Mouse (Mus musculus) cerebellum, adult 18-20 months (tissue): Measurements from ENCODE around the gene Gm20532.

Experiments
- DNase-seq, 2 experiments: peaks; one replicate each; pipeline ENCODE4 v3.0.0; 2021

Gm20532 gene

DNA sequence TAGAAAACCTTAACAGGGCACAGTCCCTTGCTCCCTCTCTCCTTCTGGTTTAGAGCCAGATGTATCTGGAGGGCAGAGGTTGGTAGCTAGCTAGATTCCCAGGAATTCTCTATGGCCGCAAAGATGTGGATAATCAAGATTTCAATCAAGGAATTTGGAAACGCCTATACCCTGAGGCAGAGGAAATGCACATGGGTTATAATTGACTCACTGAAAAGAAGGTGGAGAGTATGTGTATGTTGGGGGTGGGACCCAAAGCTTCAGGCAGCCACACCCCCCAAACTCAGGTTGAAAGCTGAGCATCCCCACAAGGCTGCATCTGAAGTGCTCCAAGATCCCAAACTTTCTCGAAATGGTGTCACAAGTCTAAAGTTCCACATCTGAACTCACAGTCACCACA is 12.0 kb downstream of the Gm20532 start:
- DNase-seq: no peak

DNA sequence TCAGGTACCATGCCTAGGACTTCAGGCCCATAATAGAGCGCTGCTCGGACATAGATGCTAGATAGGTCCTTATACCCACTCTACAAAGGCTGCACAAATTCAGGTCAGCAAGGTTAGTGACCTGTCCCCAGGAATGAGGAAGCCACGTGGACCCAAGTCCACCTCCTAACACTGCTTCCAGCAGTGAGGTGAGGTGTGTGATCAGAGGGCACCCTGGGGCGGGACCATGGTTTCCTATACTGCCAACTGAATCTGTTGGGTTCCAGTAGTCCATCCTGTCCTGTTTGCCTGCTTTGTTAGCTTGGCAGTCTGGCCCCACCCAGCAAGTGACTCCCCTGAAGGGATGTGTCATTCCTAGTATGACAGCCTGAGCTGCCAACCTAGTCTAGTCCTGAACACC is 13.5 kb downstream of the Gm20532 start:
- no peak for DNase-seq

DNA sequence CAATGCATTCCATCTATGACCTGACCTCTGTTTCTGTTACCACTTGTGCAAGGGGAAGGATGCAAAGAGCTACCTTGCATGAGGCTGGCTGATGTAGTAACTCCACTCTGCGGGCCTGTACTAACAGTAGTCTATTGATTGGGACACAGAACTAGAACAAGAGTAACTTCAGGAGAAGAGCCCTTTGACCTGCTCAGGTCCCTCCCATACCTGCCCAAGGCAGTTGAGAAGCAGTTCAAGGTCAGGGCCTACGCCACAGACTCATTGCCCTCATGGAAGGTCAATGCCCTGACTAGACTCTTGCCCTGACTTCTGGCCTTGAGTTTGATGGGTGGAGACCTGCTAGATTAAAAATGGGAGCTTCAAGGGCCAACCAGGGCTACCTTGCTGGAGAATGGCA is 14.2 kb downstream of the Gm20532 start:
- no peak for DNase-seq

DNA sequence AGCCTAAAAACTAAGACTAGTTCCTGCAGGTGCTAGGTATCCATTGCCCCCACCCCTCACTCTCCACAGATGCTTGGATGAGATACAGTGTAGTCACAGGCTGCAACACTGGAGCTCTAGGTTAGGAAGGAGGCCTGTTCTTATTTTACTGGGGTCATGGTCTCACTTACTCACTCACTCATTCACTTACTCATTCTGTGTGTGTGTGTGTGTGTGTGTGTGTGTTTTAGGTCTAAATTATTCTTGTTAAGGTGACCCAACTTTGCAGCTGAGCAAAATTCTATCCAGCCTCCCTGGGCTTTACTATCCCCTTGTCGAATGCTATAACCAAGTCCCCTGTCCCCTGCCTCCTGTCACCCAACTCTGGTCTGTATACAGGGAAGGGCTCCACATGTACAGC is 15.2 kb downstream of the Gm20532 start:
- no peak for DNase-seq

DNA sequence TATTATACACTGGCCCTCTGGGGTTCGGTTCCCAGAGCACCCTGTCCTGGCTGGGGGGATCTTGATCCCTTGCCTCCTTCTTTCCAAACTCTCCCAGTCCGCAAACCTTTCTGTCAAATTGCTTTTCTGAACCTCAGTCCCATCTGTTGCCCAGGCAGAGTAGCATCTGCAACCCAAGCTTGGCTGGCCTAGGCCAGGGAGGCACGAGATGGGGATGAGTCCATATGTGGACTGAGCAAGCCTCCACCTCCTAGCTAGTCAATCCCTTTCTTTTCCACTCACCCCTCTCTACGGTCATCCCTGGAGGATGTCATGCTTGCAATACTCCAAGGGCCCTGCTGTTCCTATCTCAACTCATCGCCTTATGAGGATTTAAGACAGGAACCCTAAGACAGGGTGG is 16.2 kb downstream of the Gm20532 start:
- no peak for DNase-seq

DNA sequence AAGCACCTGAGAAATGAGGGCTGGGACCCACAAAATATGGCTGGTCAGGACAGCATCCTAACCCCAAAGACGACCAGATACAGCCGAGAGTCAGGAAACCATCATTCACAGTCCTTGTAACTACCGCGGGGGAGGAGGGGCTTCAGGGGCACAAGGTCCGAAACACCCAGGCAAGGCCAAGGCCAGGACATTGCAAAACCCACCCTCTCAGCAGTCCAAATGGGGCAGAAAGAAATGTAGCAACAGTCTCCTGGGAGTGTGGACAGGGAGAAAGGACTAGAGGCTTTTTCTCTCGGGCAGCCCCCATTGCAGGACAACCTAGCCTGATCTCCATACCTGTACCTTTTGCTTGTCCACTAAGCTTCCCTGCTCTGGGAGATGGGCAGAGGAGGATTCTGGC is 16.7 kb downstream of the Gm20532 start:
- no peak for DNase-seq

DNA sequence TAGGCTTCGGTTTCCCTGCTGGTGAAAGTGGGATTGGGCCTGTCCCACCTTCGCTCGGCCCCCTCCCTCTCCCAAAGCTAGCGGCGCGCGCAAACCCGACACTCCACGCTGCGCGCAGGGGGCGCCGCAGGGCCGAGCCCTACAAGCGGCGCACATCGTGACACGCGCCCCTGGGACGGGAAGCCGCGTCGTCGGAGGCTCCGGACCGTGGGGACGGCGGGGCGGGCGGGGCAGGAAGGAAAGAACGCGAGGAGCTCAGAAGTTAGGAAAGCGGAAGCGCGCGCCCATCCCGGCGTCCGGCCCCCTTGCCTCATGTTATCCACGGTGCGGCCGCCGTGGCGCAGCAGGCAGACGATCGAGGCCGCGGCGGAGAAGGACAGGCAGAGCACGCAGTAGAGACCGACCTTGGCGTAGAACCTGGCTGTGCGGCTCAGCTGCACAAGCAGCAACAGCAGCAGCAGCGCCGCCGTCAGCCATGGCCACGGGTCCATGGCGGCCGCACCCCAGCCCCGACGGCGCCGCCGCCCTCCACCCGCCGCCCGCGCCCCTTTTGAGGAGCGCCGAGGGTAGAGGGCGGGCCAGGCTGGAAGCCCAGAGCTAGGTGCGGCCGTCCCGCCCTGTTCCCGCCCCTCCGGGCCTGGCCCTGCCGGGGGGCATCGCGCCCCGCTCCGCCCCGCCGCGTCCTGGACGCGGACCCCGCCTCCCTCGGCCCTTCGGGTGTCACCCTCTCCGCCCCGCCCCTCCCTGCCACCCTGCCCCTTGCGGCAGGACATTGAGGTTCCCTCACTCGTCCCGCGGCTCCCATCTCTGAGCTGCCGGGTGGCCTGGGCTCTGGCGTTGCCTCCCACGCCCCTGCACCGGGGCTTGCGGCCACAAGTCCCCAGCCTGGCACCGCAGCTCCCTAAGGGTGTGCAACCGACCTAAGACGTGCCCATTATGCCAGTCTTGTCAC is 17.6 kb downstream of the Gm20532 start, which contains the start of gene Agpat2:
Gene Agpat2 (minus strand): TSS at position 698 of the 952 bp plus-strand sequence.
- DNase-seq: no peak

DNA sequence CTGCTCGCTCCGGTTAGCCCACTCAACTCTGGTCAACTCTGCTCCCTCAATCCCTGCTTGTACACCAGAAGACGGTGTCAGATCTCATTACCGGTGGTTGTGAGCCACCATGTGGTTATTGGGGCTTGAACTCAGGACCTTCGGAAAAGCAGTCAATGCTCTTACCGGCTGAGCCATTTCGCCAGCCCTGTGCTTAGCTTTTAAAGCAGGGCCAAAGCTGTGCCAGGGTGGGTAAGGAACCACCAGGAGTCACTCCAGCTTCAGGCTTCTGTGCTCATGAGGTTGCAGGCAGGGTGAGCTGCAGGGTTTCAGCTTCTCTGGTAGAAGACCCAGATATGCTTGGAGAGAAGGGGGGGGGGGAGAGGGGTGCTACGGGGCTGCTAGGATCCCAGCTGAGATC is 18.9 kb downstream of the Gm20532 start:
- DNase-seq: no peak

DNA sequence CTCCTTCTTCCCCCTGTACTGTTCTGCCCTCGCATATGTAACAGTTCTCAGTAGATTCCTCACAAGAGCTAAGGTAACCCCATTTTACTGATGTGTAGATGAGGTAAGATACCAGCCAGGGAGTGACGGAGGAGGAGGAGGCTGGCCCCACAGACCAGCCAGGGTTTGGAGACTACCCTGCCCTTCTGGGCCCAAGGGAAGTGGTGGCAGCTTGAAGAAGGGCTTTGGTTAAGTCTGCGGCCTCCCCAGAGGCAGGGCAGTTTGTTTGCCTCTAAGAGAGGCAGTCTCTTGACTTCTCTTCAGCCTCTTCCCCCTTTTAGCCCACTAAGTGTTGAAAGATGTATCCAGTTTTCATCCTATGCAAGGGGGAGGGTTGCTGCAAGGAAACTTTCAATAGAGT is 20.1 kb downstream of the Gm20532 start:
- DNase-seq: no peak

DNA sequence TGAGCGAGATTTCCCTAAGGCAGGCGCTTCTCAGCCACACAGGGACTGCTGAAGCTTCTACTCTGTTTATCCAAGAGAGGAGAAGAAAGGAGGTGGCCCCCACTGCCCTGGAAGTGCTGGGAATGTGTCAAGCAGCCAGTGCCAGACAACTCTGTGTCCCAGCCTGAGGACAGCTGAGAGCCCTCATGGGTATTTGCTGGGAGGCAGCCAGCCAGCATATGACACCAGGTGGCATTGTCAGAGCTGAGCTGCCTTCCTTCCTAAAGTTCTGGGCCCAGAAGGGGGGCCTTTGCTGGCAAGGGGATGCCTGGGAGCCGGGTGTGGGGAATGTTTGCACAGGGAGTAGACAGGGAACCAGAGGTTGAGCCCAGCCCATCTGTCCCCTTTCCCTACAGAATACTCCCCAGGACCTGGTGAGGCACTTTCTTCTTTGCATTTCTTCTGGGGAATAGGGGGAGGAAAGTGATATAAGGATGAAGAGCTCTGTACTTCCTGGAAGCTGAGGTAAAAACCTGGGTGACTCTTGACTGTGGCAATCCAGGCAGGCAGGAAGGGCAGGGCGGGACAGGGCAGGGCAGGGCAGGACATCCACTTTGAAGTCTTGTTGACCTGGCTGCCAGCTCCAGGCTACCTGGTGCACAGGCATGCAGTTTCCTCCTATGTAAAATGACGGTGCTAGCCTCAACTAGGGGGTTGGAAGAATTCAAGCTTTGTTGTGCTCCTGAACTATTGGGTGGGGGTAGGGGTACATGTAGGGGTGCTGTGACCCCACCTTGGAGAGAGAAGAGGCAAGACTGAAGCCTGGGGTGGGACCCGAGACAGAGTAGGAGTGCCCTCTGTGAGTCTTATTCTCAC is 20.8 kb downstream of the Gm20532 start:
- no peak for DNase-seq

DNA sequence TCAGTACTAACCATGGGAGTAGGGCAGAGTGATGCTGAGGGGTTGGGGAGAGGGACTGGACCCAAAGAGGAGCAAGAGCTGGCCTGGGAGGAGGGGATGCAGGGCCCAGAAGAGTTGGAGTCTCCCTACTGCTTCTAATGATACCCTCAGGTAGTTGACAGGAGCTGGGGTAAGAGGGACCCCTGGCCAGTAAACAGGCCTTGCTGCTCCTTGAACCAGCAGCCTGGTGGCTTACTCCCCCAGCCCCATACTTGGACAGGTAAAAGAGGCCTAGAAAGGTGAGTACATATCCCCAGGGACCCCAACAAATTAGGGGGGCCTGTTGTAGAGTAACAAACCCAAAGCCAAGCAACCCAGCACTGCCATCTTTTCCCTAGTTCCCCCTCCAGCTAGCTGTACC is 22.3 kb downstream of the Gm20532 start:
- no peak for DNase-seq

DNA sequence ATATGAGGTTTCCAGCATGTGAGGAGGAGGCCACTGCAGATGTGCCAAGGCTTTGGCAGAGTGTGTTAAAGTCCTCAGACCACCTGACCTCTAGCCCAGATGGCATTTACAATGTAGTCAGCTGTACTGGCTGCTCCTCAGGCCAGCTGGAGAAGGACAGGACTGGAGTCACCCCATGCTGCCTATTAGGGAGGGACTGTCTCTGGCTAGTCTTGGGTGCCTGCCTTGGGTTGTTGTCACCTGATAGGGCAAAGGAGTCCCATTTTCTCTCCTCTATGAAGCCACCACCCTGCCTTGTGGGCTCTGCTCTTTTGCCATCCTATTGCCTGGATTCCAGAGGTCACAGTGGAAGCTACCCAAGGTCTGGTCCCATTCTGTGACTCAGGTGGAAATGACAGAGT is 22.8 kb downstream of the Gm20532 start:
- DNase-seq: no peak

DNA sequence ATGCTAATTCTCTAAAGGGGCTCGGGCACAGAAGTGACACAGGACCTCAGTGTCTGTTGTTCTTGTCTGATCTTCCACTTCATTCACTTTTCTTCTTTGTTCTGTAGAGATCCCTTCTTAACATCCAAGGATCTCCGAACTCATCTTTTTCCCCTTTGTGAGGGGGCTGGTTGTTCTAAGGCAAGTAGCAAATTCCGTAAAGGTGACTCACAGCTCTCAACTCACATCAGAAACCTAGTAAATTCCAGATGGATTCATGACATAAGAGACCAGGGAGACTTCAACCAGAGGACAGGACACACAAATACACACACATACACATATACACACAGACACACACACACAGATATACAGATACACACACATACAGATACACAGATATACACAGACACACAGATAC is 24.1 kb downstream of the Gm20532 start:
- no peak for DNase-seq

DNA sequence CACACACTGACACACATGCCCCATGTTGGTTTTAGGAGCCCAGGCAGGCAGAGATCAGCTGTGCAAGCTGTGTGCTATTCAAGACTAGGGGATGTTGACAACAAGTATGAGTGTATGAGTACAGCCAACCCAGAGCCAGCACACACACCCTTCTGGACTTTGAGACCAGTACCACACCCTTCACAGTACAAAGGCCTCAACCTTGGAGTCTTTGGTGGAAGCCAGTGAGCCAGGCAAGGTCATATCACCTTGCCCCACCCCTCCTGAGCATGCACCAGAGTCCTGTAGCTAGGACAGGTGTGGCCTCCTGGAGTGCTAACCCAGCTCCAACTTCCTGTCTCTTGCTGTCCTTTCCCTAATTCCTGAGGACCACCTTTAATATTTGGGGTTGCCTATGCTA is 24.6 kb downstream of the Gm20532 start:
- DNase-seq: no peak

DNA sequence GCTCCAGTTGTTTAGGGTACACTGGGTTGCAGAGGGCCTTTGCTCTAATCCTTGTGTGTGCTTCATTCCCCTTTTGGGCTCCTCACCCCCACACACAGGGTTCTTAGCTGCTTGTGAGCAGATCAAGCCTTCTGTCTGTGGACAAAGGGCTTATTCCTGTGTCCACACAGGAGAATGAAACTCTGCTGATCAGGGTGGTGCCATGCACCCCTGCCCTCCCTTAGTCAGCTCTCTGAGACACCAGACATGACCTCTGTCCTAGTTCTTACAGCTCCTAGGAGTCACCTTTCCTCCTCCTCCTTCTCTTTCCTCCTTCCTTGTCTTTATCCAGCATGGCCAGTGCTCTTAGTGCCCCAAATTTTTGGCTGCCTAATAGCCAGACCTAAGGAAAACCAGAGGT is 25.5 kb downstream of the Gm20532 start:
- no peak for DNase-seq

DNA sequence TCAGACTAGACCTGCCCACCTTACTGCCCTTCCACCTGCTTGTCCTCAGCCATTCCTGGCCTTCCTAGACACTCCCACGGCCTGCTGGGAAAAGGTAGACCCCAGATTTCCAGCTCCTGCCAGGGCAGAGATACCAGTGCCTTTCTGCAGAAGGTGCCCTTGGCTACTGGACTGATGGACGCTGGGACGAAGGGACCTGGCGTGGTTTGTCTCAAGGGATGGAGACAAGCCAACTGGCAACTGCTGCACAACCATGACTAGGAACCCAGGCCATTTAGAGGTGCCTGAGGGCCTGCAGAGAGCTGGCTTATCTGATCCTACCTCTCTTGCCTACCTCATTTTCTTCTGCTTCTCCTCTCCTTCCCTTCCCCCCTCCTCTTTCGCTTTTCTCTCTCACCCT is 28.5 kb downstream of the Gm20532 start:
- DNase-seq: no peak

DNA sequence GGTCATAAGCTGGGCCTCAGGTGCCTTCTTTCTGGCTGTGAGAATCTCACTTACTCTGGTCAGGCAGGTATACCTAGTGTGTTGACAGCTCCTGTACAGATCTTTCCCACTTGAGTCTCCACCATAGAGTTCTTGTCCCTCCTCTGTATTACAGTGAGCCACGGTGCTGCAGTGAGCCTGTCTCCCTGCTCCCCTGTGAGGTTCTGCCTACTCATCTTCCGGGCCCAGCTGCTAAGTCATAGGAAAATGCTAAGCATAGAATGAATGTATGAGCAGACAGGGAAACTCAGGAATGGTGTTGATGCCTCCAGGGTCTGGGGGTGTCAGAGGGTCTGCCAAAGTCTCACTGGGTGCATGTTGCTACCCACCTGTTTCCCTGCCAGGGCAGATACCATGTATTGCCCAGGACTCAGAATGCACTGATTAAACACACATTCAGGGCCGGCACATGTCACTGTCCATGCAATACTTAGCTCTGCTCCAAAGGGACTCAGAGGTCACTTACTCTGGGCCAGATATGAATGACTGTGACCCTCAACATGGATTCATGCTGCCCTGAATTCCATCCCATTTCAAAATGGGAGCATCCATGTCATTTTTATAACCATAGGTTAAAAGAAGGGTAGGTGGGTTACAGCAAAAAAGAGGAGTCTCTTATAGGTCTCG is 29.2 kb downstream of the Gm20532 start:
- DNase-seq: no peak

DNA sequence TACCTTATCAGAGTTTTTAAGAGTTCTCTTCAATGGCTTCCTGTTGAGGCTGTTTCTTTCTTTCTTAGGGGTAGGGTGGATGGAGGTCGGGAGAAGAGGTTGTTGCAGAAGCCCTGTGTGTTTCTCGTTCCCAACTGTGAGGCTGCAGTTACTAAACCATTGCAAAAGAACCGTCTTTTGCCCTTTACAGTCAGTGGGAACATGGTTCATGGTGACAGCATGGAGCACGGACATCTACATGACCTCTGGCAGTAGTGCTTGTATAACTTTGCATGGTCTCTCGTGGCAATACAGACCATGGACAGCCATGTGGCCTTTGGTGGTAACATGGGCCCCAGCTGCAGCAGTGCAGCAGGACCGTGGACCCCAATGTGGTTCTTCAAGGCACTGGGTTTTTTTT is 30.9 kb downstream of the Gm20532 start:
- DNase-seq: no peak

DNA sequence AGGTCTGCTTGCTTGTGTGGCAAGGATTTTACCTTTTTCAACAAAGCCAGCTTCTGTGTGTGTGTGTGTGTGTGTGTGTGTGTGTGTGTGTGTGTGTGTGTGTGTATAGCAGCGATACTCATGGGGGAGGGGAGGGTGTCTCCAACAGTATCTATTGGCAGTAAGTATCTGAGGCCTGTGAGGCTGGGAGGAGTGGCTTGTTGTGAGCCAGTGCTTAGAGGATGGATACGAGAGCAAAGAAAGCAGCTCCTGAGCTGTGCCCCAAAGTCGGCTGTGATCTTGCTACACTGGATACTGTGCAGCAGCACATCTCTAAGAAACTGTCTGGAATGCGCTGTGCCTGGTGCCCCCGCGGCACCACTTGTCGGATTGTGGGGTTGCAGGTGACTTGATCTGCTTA is 31.5 kb downstream of the Gm20532 start:
- no peak for DNase-seq

DNA sequence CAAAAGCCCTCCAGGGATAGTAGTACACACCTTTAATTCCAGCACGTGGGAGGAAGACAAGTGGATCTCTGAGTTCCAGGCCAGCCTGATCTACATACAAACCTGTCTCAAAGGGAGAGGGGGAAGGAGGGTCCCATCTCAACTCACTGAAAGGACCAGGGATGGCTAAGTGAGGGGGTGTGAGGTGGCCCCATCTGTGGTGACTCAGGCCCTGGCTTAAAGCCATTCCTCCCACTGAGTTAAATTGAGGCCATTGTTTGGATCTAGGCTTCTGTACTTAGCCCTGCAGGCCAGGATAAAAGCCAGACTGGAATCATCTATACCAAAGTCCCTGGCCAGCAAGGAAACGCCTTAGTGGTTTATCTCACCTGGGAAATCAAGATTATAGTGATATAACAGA is 34.8 kb downstream of the Gm20532 start:
- DNase-seq: no peak

DNA sequence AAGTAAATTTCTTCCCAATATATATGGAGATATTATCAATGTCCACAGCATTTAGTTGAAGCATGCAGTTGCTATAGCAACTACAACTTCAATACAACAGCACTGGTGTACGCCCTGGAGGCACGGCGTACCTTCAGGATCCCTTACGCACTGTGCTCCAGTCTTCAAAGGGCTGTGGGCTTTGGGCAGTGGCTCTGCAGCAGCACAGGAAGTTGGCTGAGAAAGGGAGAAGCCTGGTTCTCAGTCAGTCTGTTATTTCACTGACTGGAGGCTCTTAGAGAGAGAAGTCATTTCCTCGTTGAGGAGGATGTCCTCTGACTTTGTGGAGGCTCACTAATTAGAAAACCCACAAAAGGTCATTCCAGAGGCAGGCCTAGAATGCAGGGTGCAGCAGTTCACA is 36.5 kb downstream of the Gm20532 start:
- no peak for DNase-seq

DNA sequence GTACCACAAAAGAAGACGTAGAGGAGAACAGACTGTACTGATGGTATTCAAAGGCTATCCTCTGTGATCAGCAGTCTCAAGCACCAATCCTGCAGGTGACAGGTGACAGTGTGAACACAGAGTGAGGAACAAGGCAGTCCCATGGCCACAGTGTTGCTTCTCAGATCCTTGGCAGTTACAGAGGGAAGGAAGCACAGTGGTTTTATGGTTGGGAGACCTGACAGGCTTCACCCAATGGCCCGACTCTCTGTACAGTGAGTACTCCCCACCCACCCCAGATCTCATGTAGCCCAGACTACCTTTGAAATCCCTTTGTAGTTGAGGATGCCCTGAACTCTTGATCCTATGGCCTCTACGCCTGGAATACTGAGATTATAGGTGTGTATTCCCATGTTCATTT is 39.0 kb downstream of the Gm20532 start:
- DNase-seq: no peak

DNA sequence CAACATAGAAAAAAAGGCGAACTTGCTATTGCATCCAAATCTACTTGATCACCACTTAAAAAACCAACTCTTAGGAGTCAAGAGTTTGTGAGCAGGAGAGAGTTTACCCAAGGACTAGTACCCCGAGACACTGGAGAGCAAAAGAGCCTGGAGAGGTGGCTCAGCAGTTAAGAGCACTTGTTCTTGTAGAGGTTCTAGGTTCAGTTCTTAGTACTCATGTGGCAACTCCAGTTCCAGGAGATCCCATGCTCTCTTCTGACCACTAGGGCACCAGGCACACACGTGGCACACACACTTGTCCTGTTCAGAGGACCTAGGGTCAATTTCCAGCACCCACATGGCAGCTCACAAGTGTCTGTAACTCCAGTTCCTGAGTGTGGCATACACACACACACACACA is 39.6 kb downstream of the Gm20532 start:
- DNase-seq: no peak
